Mouse (Mus musculus) heart, adult 2 months (tissue): ENCODE results near the gene Eps8.

Source experiments
- CTCF ChIP-seq: fragments of 200-600 bp; IDR thresholded peaks from 2 replicates; pipeline ENCODE4 v1.8.1; 2022; ENCODE audit warnings: antibody characterized with exemption, mild to moderate bottlenecking, moderate library complexity
- EP300 ChIP-seq: fragments of 200-500 bp; IDR thresholded peaks from 2 replicates; pipeline ENCODE4 v1.6.1; 2011; ENCODE audit warnings: low read depth, low read length, control low read depth; ENCODE audit not compliant: insufficient read depth
- POLR2A ChIP-seq: fragments of 200-500 bp; IDR thresholded peaks from 2 replicates; pipeline ENCODE4 v1.6.1; 2011; ENCODE audit warnings: mild to moderate bottlenecking, low read depth, low read length, control low read depth; ENCODE audit not compliant: insufficient read depth

DNA sequence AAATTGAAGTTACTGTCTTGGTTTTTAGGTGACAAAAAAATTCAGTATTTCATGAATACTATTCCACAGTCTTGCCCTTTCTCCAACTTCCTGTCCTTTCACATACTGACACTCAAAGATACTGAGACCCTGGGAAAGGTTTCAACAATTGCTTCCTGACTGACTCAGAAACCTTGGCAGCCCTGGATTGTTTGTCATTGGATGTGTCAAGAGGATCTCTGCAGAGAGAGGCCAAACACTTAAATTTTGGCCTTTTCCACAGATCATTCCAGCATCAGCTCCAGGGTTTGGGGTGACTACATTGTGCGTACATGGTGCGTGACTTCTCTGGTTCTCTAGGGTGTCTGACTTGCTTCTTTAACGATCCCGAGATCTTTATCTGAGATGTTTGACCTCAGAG is 48.2 kb upstream of the Eps8 start:
- TF ChIP-seq POLR2A (no peak), CTCF (no peak), EP300 (no peak)
